Mouse (Mus musculus): ENCODE measurements around the gene Gimap4. TPM values are rescaled to one million over a fixed set of nuclear protein-coding genes. Genes with fewer than 3 reads are reported as not detected.
"Not testable (repeated sequence)": the region's sequence is repeated elsewhere in the genome, so short reads cannot be mapped to it uniquely, and the experiment has no call there.

The Gimap4 gene
- polyA plus RNA-seq, 3 experiments from 2014 or later: 1,788 to 2,089 (median 1,869) TPM

GRCm38 (mm10) chr6:48676860-48677415 lies 7.4 kb upstream of the Gimap4 start:
- no peak for ATAC-seq

- ATAC-seq: no peak
Measured at GRCm38 (mm10) chr6:48677492-48678345, 6.6 kb upstream of the Gimap4 start.

- ATAC-seq: no peak
Measured at GRCm38 (mm10) chr6:48678391-48678790, 6.0 kb upstream of the Gimap4 start.

GRCm38 (mm10) chr6:48679701-48680100 lies 4.6 kb upstream of the Gimap4 start:
- peak; percentile 12 for ATAC-seq

GRCm38 (mm10) chr6:48680421-48680820 lies 3.9 kb upstream of the Gimap4 start:
- peak; percentile 42 for ATAC-seq

- peak; percentile 59 for ATAC-seq
Measured at GRCm38 (mm10) chr6:48681472-48682090, 2.8 kb upstream of the Gimap4 start.

GRCm38 (mm10) chr6:48682271-48682670 lies 2.1 kb upstream of the Gimap4 start:
- no peak for ATAC-seq

GRCm38 (mm10) chr6:48683263-48683821 lies 1.0 kb upstream of the Gimap4 start:
- not testable (repeated sequence) for ATAC-seq

- no peak for ATAC-seq
Measured at GRCm38 (mm10) chr6:48684806-48685205, 457 bp downstream of the Gimap4 start.

- no peak for ATAC-seq
Measured at GRCm38 (mm10) chr6:48685251-48685650, 902 bp downstream of the Gimap4 start.

GRCm38 (mm10) chr6:48685694-48686665 lies 1.6 kb downstream of the Gimap4 start:
- ATAC-seq: no peak

- ATAC-seq: no peak
Measured at GRCm38 (mm10) chr6:48687077-48687476, 2.7 kb downstream of the Gimap4 start.

GRCm38 (mm10) chr6:48689320-48689719 lies 5.0 kb downstream of the Gimap4 start:
- peak; percentile 49 for ATAC-seq

GRCm38 (mm10) chr6:48692962-48693361 lies 8.6 kb downstream of the Gimap4 start:
- no peak for ATAC-seq

GRCm38 (mm10) chr6:48696830-48697554 lies 12.6 kb downstream of the Gimap4 start:
- ATAC-seq: peak; percentile 44

- no peak for ATAC-seq
Measured at GRCm38 (mm10) chr6:48697555-48697930, 13.2 kb downstream of the Gimap4 start.

GRCm38 (mm10) chr6:48698066-48698856 lies 13.9 kb downstream of the Gimap4 start:
- ATAC-seq: no peak

GRCm38 (mm10) chr6:48698888-48699287 lies 14.5 kb downstream of the Gimap4 start:
- ATAC-seq: no peak

- peak; percentile 60 for ATAC-seq
Measured at GRCm38 (mm10) chr6:48700251-48701075, 16.1 kb downstream of the Gimap4 start.

- no peak for ATAC-seq
Measured at GRCm38 (mm10) chr6:48702146-48702545, 17.8 kb downstream of the Gimap4 start.

Measured in inflammation-experienced regulatory T-cells, adult 6 months (primary cell).